Mouse (Mus musculus): ENCODE measurements at regions not wholly inside any gene's neighbourhood (a gene's known extent, or its start where the extent isn't known, plus 50 kb on each side); places are given as distances from the start of the nearest gene placed in this dataset.
A peak's percentile ranks its signal among the peaks of the same experiment; 100 is the strongest.

DNA sequence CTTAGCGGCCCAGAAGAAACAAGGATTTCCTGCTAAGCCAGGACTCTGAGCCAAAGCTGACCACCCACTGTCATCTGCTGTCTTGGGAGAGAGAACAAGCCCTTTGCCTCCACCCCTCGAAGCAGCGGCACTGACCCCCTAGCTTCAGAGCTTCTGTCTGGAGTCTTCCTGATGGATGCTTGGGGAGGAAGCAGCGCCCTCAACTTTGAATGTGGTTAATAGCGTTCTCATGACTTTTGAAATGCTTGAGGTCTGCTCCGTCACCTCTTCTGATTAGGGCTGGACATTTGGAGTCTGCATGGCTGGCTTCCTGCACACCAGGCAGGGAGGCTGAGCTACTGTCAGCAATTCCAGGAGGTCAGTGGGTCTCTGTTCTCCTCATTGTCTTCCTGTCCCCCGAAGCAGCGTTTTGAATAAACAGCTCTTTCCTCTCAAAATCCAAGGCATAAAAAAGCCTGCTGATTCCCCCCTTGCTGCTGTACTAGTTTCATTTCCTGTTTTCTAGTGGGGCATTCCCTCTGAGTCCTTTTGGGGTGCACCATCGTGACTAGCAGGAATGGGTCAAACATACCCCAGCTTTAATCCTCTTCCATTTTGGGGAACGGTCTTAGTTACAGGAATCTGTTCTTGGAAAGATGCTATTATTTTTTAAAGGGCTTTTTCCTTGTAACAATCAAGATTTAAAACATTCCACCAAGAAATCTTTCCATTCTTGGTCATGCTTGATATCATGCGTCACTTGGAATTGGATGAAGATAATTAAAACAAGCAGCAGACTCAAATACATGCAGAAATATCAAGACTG, 256.0 kb downstream of the Ankrd16 start:
- H3K9ac ChIP-seq (replicated peaks; ENCODE audit: low read length): no peak overlapping the region
- 54% methylated on average over 11 of the region's 11 CpGs for WGBS
- no peaks in the 10 kb centered on the region for H3K9me3 ChIP-seq (ENCODE audit: low read length)
- H3K27me3 ChIP-seq (ENCODE audit: insufficient read depth, low read length): no peaks in the 10 kb centered on the region
- H3K36me3 ChIP-seq (ENCODE audit: insufficient read depth, low read length): no peaks in the 10 kb centered on the region
- H3K4me2 ChIP-seq (replicated peaks; ENCODE audit: low read depth, low read length): peak overlapping the region; percentile 23
- H3K27ac ChIP-seq (ENCODE audit: low read length): peak overlapping the region; percentile 88
- peaks cover 9% of the 10 kb centered on the region for H3K4me1 ChIP-seq (ENCODE audit: insufficient read depth, low read length)
- ATAC-seq (ENCODE audit: low FRiP score, low TSS enrichment): peak; percentile 93
- no peak overlapping the region for H3K4me3 ChIP-seq (ENCODE audit: low read length)

DNA sequence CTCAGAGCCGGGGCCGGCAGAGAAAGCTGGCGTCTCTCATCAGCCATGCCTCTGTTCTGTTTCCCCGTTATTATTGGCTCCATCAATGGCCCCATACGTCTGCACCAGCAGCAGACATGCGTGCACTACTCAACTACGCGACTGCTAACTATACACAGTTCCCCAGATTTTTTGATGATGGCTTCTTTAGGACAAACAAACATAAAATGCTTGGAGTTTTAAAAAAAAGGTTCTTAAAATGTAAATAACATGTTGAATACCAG, 256.6 kb downstream of the Ankrd16 start:
- Histone ChIP-seq H3K36me3 (ENCODE audit: insufficient read depth, low read length) (no peaks in the 10 kb centered on the region), H3K27me3 (ENCODE audit: insufficient read depth, low read length) (no peaks in the 10 kb centered on the region), H3K4me3 (ENCODE audit: low read length) (no peak overlapping the region), H3K9me3 (ENCODE audit: low read length) (no peaks in the 10 kb centered on the region), H3K4me1 (ENCODE audit: insufficient read depth, low read length) (peaks cover 9% of the 10 kb centered on the region), H3K9ac (replicated peaks; ENCODE audit: low read length) (no peak overlapping the region), H3K27ac (ENCODE audit: low read length) (peak overlapping the region; percentile 88), H3K4me2 (replicated peaks; ENCODE audit: low read depth, low read length) (no peak overlapping the region)
- 77% methylated on average over 8 of the region's 8 CpGs for WGBS
- ATAC-seq (ENCODE audit: low FRiP score, low TSS enrichment): 0 out of 2 replicates have a peak, but pooled peaks have one; percentile 18

DNA sequence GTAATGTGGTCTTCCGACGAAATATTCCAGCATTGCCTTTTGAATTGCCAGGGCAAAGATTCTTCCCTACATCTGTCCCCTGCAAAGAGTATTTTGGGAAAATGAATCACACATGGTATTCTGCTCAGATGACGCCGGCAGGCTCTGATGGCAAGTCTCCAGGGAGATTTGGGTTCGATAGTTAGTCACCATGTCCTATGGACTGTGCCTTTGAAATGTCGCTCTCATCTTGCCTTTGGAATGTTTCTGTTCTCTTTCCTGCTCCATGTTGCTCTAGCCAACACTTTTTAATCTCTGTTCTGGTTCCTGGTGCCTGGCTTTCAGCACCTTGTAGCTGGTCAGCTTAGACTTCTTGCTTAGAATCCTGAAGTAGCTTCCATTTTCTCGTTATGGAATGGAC, 252.3 kb downstream of the Itga8 start:
- no peaks in the 10 kb centered on the region for H3K36me3 ChIP-seq (ENCODE audit: insufficient read depth, low read length)
- no peaks in the 10 kb centered on the region for H3K9me3 ChIP-seq (ENCODE audit: low read length)
- H3K4me1 ChIP-seq (ENCODE audit: insufficient read depth, low read length): peaks cover 9% of the 10 kb centered on the region
- H3K4me3 ChIP-seq (ENCODE audit: low read length): no peak overlapping the region
- no peaks in the 10 kb centered on the region for H3K27me3 ChIP-seq (ENCODE audit: insufficient read depth, low read length)
- H3K4me2 ChIP-seq (replicated peaks; ENCODE audit: low read depth, low read length): no peak overlapping the region
- no peak overlapping the region for H3K27ac ChIP-seq (ENCODE audit: low read length)
- 81% methylated on average over 7 of the region's 7 CpGs for WGBS
- H3K9ac ChIP-seq (replicated peaks; ENCODE audit: low read length): no peak overlapping the region
- no peak for ATAC-seq (ENCODE audit: low FRiP score, low TSS enrichment)

DNA sequence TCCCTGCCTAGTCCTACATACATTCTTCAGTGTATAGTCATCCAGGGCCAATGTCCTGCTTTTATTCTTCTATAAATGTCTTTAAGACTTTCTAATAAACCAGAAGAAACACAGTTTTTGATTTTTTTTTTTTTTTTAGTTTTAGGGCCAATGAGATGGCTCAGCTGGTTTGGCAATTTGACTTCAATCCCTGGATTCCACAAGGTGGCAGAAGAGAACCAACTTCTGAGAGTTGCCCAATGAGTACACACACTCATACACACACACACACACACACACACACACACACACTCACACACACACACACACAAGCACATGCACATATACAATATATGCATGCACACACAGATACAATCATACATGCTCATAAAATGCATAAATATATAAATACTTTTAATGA, 251.8 kb downstream of the Itga8 start:
- H3K27ac ChIP-seq (ENCODE audit: low read length): no peak overlapping the region
- no peak overlapping the region for H3K4me3 ChIP-seq (ENCODE audit: low read length)
- H3K36me3 ChIP-seq (ENCODE audit: insufficient read depth, low read length): no peaks in the 10 kb centered on the region
- no peaks in the 10 kb centered on the region for H3K27me3 ChIP-seq (ENCODE audit: insufficient read depth, low read length)
- H3K4me1 ChIP-seq (ENCODE audit: insufficient read depth, low read length): peaks cover 9% of the 10 kb centered on the region
- no peak overlapping the region for H3K9ac ChIP-seq (replicated peaks; ENCODE audit: low read length)
- no peak for ATAC-seq (ENCODE audit: low FRiP score, low TSS enrichment)
- no peaks in the 10 kb centered on the region for H3K9me3 ChIP-seq (ENCODE audit: low read length)
- H3K4me2 ChIP-seq (replicated peaks; ENCODE audit: low read depth, low read length): no peak overlapping the region

DNA sequence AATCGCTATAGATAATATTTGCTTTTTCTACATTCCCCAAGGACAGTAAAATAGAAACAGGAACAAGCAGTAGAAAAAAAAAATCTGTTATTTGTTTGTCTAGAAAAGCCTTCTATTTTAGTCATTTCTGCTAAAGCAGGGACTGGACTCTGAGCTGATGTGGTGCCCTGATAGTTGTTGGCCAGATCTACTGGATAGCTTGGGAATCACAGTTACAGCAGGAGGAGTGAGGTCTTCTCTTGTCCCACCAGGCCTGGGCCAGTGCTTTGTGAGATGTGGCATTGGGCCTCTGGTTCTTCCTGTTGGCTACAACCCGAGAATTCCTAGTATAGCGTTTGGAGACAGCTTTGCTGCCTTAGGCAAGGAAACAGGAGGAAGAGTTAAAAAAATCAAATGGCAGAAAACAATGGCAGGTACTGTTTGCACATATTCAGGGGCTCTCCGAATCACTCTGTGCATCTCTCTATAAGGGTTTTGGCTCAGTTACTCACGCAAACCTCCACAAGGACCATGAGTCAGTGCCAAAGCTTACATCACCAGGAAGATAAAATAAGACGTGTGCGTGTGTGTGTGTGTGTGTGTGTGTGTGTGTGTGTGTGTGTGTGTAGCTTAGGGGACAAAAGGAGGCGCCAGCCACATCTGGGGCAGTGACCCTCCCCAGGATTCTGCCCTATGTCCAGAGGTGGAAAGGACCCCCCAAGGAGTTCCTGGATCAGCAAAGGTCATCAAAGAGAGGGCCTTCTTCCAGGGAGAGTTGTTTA, 248.1 kb downstream of the Itga8 start:
- H3K9me3 ChIP-seq (ENCODE audit: low read length): no peaks in the 10 kb centered on the region
- no peaks in the 10 kb centered on the region for H3K27me3 ChIP-seq (ENCODE audit: insufficient read depth, low read length)
- H3K4me1 ChIP-seq (ENCODE audit: insufficient read depth, low read length): peaks cover 9% of the 10 kb centered on the region
- ATAC-seq (ENCODE audit: low FRiP score, low TSS enrichment): no peak; the same call in 1 of the 2 replicates
- WGBS: 56% methylated on average over 8 of the region's 8 CpGs
- no peak overlapping the region for H3K4me2 ChIP-seq (replicated peaks; ENCODE audit: low read depth, low read length)
- peak overlapping the region; percentile 86 for H3K27ac ChIP-seq (ENCODE audit: low read length)
- H3K9ac ChIP-seq (replicated peaks; ENCODE audit: low read length): no peak overlapping the region
- no peak overlapping the region for H3K4me3 ChIP-seq (ENCODE audit: low read length)
- no peaks in the 10 kb centered on the region for H3K36me3 ChIP-seq (ENCODE audit: insufficient read depth, low read length)

DNA sequence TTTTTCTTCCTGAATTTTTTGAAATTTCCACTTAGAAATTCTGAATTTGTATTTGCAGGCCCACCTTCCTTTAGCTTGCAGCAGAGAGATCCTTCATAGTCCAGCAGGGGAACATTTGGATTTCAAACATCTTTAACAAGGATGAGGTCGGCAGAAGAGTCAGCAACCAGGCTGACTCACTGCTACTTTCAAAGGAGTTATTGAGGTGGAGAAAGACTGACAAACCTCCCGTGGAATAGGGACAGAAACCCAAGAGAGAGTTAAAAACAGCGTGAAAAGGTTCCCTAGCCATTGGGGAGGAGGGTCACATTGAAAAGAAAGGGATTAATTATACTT, 247.6 kb downstream of the Itga8 start:
- Histone ChIP-seq H3K36me3 (ENCODE audit: insufficient read depth, low read length) (no peaks in the 10 kb centered on the region), H3K27ac (ENCODE audit: low read length) (peak overlapping the region; percentile 86), H3K27me3 (ENCODE audit: insufficient read depth, low read length) (no peaks in the 10 kb centered on the region), H3K4me3 (ENCODE audit: low read length) (no peak overlapping the region), H3K9me3 (ENCODE audit: low read length) (no peaks in the 10 kb centered on the region), H3K4me1 (ENCODE audit: insufficient read depth, low read length) (peaks cover 9% of the 10 kb centered on the region), H3K4me2 (replicated peaks; ENCODE audit: low read depth, low read length) (no peak overlapping the region), H3K9ac (replicated peaks; ENCODE audit: low read length) (no peak overlapping the region)
- ATAC-seq (ENCODE audit: low FRiP score, low TSS enrichment): no peak
- WGBS: 36% methylated on average over 3 of the region's 3 CpGs
